Mouse (Mus musculus) bone marrow macrophage, adult 2 months (primary cell): ENCODE results near the gene Gm49416.

ENCODE experiments used
- CTCF ChIP-seq: IDR thresholded peaks from 2 replicates; pipeline ENCODE4 v1.5.1; 2012; ENCODE audit warnings: low read depth, mild to moderate bottlenecking, low read length, moderate library complexity
- POLR2A ChIP-seq: IDR thresholded peaks from 2 replicates; pipeline ENCODE4 v1.6.1; 2012; ENCODE audit warnings: mild to moderate bottlenecking, low read depth, low read length, borderline replicate concordance

- TF ChIP-seq CTCF (no peak), POLR2A (no peak)
These were observed 42.0 kb downstream of the Gm49416 start for GRCm38 (mm10) chr19:8930771-8931170.
